Mouse (Mus musculus) hindbrain, embryonic 12.5 days (tissue): ENCODE measurements around the gene Mybphl. TPM values are rescaled to one million over a fixed set of nuclear protein-coding genes. Genes with fewer than 3 reads are reported as not detected.

Experiments
- ATAC-seq: fragments of 200-750 bp; cut with Nextera tagmentation; 2 replicates; pipeline ENCODE4 v1.8.0; 2017; ENCODE audit warnings: moderate TSS enrichment; ENCODE audit not compliant: low FRiP score
- H3K27ac ChIP-seq: fragments of 300-500 bp; sonication (generic); 2 replicates; pipeline ENCODE4 v1.5.1; 2016; ENCODE audit warnings: mild to moderate bottlenecking
- H3K27me3 ChIP-seq: fragments of 300-500 bp; sonication (generic); 2 replicates; pipeline ENCODE4 v1.6.1; 2016; ENCODE audit warnings: mild to moderate bottlenecking
- H3K36me3 ChIP-seq: fragments of 300-500 bp; sonication (generic); 2 replicates; pipeline ENCODE4 v1.6.1; 2016; ENCODE audit warnings: mild to moderate bottlenecking
- H3K4me1 ChIP-seq: fragments of 300-500 bp; sonication (generic); 2 replicates; pipeline ENCODE4 v1.6.1; 2016
- H3K4me2 ChIP-seq: fragments of 300-500 bp; sonication (generic); replicated peaks from 2 replicates; pipeline ENCODE4 v1.6.1; 2016; ENCODE audit warnings: mild to moderate bottlenecking
- H3K4me3 ChIP-seq: fragments of 300-500 bp; sonication (generic); 2 replicates; pipeline ENCODE4 v1.5.1; 2016; ENCODE audit warnings: mild to moderate bottlenecking
- H3K9ac ChIP-seq: fragments of 300-500 bp; sonication (generic); 2 replicates; pipeline ENCODE4 v1.6.1; 2016; ENCODE audit warnings: mild to moderate bottlenecking, moderate library complexity
- H3K9me3 ChIP-seq: fragments of 300-500 bp; sonication (generic); replicated peaks from 2 replicates; pipeline ENCODE4 v1.6.1; 2016; ENCODE audit warnings: mild to moderate bottlenecking
- WGBS: fragments of 180-500 bp; shearing (Covaris S2); methylation state at CpG from one replicate; pipeline ENCODE4 v1.1.7; 2016; 5-methylcytosine and 5-hydroxymethylcytosine counted together
- polyA plus RNA-seq: library from polyadenylated mRNA; unstranded; fragments of >200 nt; fragmentation: Nextera tagmentation; extraction: Ambion mirVana; gene quantifications from 2 replicates; pipeline ENCODE4 v1.2.1, GENCODE M21; 2016

Mybphl gene
- polyA plus RNA-seq = not detected in 2 replicates

- Histone ChIP-seq H3K9ac (no peak within 1 kb of the TSS), H3K4me3 (no peak within 1 kb of the TSS), H3K4me1 (peaks cover 31% of the 10 kb centered on the region), H3K27ac (no peak within 1 kb of the TSS), H3K9me3 (no peaks in the 10 kb centered on the region), H3K4me2 (no peak within 1 kb of the TSS), H3K36me3 (no peaks in the 10 kb centered on the region), H3K27me3 (no peaks in the 10 kb centered on the region)
- ATAC-seq = 0 out of 2 replicates have a peak, but pooled peaks have one; percentile 14
- WGBS = 77% methylated on average over 9 of the region's 9 CpGs
Measured at GRCm38 (mm10) chr3:108364270-108364995, at the start of gene Mybphl. Mybphl (plus strand) TSS chr3:108364911.

- H3K9me3 ChIP-seq = no peaks in the 10 kb centered on the region
- no peak overlapping the region for H3K4me3 ChIP-seq
- H3K27me3 ChIP-seq = no peaks in the 10 kb centered on the region
- no peak overlapping the region for H3K27ac ChIP-seq
- no peak for ATAC-seq
- peaks cover 7% of the 10 kb centered on the region; the same call in 1 of the 2 replicates for H3K36me3 ChIP-seq
- whole genome bisulfite sequencing = 64% methylated on average over 2 of the region's 2 CpGs
- H3K4me1 ChIP-seq = no peaks in the 10 kb centered on the region
- no peak overlapping the region for H3K9ac ChIP-seq
- no peak overlapping the region for H3K4me2 ChIP-seq
Measured at GRCm38 (mm10) chr3:108318517-108318916, 46.2 kb upstream of the Mybphl start.

- 81% methylated on average over 4 of the region's 4 CpGs for WGBS
- no peak for ATAC-seq
- Histone ChIP-seq H3K36me3 (peaks cover 17% of the 10 kb centered on the region; the same call in 1 of the 2 replicates), H3K27me3 (no peaks in the 10 kb centered on the region), H3K4me2 (no peak overlapping the region), H3K9me3 (no peaks in the 10 kb centered on the region), H3K4me1 (no peaks in the 10 kb centered on the region), H3K9ac (no peak overlapping the region), H3K4me3 (no peak overlapping the region), H3K27ac (no peak overlapping the region)
Measured at GRCm38 (mm10) chr3:108321671-108322070, 43.0 kb upstream of the Mybphl start.

DNA sequence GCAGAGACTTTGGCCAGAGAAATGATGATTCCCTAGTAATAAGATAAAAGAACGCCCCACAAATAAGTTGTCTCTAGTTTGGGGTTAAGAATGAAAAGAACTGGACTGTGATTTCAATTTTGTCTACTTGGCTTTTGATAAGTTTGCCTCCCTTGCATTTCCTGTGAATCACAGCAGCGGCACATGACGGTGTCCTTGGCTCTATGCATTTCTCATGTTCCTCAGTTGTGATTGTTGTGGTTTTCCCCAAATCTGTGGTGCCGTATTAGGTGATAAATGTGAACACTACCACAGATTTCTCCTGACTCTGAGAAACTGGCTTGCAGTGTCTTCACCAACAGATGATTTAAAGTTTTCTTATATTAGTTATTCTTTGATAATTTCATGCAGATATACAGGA is 42.6 kb upstream of the Mybphl start:
- ATAC-seq = no peak
- Histone ChIP-seq H3K27ac (no peak overlapping the region), H3K9ac (no peak overlapping the region), H3K27me3 (no peaks in the 10 kb centered on the region), H3K4me2 (no peak overlapping the region), H3K9me3 (no peaks in the 10 kb centered on the region), H3K36me3 (peaks cover 21% of the 10 kb centered on the region; the same call in 1 of the 2 replicates), H3K4me3 (no peak overlapping the region), H3K4me1 (no peaks in the 10 kb centered on the region)
- 96% methylated on average over 4 of the region's 4 CpGs for WGBS

DNA sequence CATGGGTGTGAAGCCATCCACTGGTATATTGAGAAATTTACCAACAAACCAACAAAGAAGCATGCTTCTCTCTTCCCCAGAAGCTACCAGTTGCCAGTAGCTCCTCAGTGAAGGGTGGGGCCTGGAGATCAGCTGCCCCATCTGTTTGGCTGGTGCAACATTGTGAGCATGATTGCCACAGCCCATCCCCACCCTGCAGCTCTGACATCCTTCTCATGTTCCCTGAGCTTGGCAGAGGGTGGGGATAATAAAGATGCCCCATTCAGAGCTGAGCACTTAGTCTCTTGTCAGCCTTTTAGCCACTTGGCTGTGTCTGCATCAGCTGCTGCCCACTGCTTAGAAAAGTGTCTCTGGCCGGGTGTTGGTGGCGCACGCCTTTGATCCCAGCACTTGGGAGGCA is 41.7 kb upstream of the Mybphl start:
- Histone ChIP-seq H3K27ac (no peak overlapping the region), H3K4me1 (no peaks in the 10 kb centered on the region), H3K36me3 (peaks cover 29% of the 10 kb centered on the region; the same call in 1 of the 2 replicates), H3K27me3 (no peaks in the 10 kb centered on the region), H3K9me3 (no peaks in the 10 kb centered on the region), H3K4me2 (no peak overlapping the region), H3K4me3 (no peak overlapping the region), H3K9ac (no peak overlapping the region)
- WGBS = 81% methylated on average over 3 of the region's 3 CpGs
- no peak for ATAC-seq

- 87% methylated on average over 4 of the region's 4 CpGs for WGBS
- Histone ChIP-seq H3K27me3 (no peaks in the 10 kb centered on the region), H3K4me1 (no peaks in the 10 kb centered on the region), H3K9ac (no peak overlapping the region), H3K4me3 (no peak overlapping the region), H3K27ac (no peak overlapping the region), H3K36me3 (peaks cover 40% of the 10 kb centered on the region), H3K9me3 (no peaks in the 10 kb centered on the region), H3K4me2 (no peak overlapping the region)
- ATAC-seq = no peak
Measured at GRCm38 (mm10) chr3:108324837-108325236, 39.9 kb upstream of the Mybphl start.

DNA sequence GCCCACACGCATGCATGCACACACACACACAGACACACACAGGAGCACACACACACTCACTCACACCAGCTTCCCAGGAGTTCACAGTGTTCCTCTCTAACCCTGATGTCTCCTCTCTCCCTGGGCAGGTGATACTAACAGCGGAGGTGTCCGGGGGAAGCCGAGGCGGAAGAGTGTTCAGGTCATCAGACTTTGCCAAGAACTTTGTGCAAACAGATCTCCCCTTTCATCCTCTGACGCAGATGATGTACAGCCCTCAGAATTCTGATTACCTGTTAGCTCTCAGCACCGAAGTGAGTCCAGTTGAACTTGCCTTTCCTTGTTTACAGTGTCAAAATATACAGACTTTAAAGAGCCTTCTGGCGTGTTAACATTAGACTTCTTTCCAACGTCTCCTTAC is 39.2 kb upstream of the Mybphl start:
- Histone ChIP-seq H3K36me3 (peaks cover 46% of the 10 kb centered on the region), H3K4me2 (no peak overlapping the region), H3K4me1 (no peaks in the 10 kb centered on the region)

GRCm38 (mm10) chr3:108327275-108327674 is 37.4 kb upstream of the Mybphl start:
- Histone ChIP-seq H3K4me2 (no peak overlapping the region), H3K36me3 (peaks cover 59% of the 10 kb centered on the region), H3K4me1 (no peaks in the 10 kb centered on the region), H3K9me3 (no peaks in the 10 kb centered on the region), H3K4me3 (no peak overlapping the region), H3K27ac (no peak overlapping the region), H3K27me3 (no peaks in the 10 kb centered on the region), H3K9ac (no peak overlapping the region)
- no peak for ATAC-seq
- WGBS = 92% methylated on average over 8 of the region's 8 CpGs

More for the DNA sequence above, 39.2 kb upstream of the Mybphl start:
- Histone ChIP-seq H3K4me3 (no peak overlapping the region), H3K9me3 (no peaks in the 10 kb centered on the region), H3K27me3 (no peaks in the 10 kb centered on the region), H3K27ac (no peak overlapping the region), H3K9ac (no peak overlapping the region)
- WGBS = 95% methylated on average over 9 of the region's 9 CpGs
- no peak for ATAC-seq

DNA sequence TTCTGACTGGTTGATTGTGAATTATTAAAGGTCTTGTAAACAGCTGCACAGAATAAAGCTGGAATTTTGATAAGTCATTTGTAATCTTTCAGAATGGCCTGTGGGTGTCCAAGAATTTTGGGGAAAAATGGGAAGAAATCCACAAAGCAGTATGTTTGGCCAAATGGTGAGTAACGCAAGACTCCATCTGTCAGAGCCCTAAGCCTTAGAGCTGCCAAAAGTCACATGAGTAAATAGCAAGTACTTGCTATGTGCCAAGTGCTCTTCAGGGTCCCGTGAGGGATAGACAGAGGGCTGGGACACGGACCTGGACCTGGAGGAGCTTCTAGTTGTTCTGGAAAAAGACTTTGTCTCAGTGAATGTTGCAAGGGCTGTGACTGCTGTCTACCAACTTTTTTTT is 36.8 kb upstream of the Mybphl start:
- Histone ChIP-seq H3K9me3 (no peaks in the 10 kb centered on the region), H3K4me2 (no peak overlapping the region), H3K27ac (no peak overlapping the region), H3K4me3 (no peak overlapping the region), H3K4me1 (no peaks in the 10 kb centered on the region), H3K27me3 (no peaks in the 10 kb centered on the region), H3K36me3 (peaks cover 64% of the 10 kb centered on the region), H3K9ac (no peak overlapping the region)
- WGBS = 87% methylated on average over 3 of the region's 3 CpGs
- no peak for ATAC-seq

GRCm38 (mm10) chr3:108328441-108328841 is 36.3 kb upstream of the Mybphl start:
- Histone ChIP-seq H3K36me3 (peaks cover 68% of the 10 kb centered on the region), H3K4me2 (no peak overlapping the region), H3K9me3 (no peaks in the 10 kb centered on the region), H3K27ac (peak overlapping the region; percentile 41; the same call in 1 of the 2 replicates), H3K4me3 (no peak overlapping the region), H3K27me3 (no peaks in the 10 kb centered on the region), H3K4me1 (no peaks in the 10 kb centered on the region), H3K9ac (no peak overlapping the region)
- WGBS = 69% methylated on average over 9 of the region's 9 CpGs
- ATAC-seq = 0 out of 2 replicates have a peak, but pooled peaks have one; percentile 48

DNA sequence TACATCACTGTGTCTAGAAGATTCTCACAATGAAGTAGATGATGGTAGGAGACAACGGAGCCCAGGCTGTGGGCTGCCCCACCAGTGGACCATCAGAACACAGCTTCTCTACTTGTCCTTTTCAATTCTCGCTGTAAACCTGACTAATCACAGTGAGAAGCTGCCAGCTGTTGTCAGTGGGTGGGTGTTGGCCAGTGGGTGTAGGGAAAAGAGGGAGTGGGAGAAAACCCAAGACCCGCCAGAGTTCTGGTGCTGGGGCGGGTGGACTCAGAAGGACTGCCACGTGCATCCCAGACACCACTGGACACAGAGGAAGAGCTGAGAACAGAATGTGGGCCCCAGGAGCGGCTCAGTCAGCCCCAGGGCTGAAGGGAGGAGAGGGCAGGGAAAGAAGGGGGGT is 33.9 kb upstream of the Mybphl start:
- no peak overlapping the region for H3K27ac ChIP-seq
- no peak overlapping the region for H3K4me3 ChIP-seq
- WGBS = 96% methylated on average over 6 of the region's 6 CpGs
- ATAC-seq = no peak
- H3K9ac ChIP-seq = no peak overlapping the region
- H3K36me3 ChIP-seq = peaks cover 75% of the 10 kb centered on the region
- no peaks in the 10 kb centered on the region for H3K9me3 ChIP-seq
- no peak overlapping the region for H3K4me2 ChIP-seq
- H3K4me1 ChIP-seq = no peaks in the 10 kb centered on the region
- no peaks in the 10 kb centered on the region for H3K27me3 ChIP-seq

DNA sequence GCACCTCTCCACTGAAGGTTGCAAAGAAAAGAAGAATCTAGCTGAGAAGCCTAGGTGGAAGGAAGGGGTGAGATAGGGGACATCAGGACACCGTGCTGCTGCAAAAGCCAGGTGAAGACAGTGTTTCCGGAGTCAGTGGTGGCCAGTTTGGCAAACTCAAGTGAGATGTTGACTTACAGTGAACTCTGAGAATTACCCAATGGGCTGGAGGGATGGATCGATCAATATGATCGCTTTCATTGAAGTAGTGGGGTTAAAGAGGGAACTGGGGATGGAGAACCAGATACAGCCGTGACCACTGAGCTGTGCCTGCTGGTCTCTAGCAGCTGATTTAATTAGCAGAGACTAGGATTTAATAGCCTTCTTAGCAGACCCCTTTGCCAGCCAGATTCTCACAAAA is 27.8 kb upstream of the Mybphl start:
- no peak overlapping the region for H3K4me3 ChIP-seq
- no peaks in the 10 kb centered on the region for H3K9me3 ChIP-seq
- H3K36me3 ChIP-seq = peaks cover 80% of the 10 kb centered on the region
- H3K9ac ChIP-seq = no peak overlapping the region
- no peaks in the 10 kb centered on the region for H3K4me1 ChIP-seq
- no peaks in the 10 kb centered on the region for H3K27me3 ChIP-seq
- ATAC-seq = no peak
- WGBS = 88% methylated on average over 5 of the region's 5 CpGs
- H3K27ac ChIP-seq = no peak overlapping the region
- no peak overlapping the region for H3K4me2 ChIP-seq

GRCm38 (mm10) chr3:108341040-108341439 is 23.7 kb upstream of the Mybphl start:
- H3K9ac ChIP-seq = no peak overlapping the region
- H3K27ac ChIP-seq = no peak overlapping the region
- no peaks in the 10 kb centered on the region for H3K27me3 ChIP-seq
- no peaks in the 10 kb centered on the region for H3K9me3 ChIP-seq
- peaks cover 83% of the 10 kb centered on the region for H3K36me3 ChIP-seq
- 89% methylated on average over 2 of the region's 2 CpGs for WGBS
- no peak overlapping the region for H3K4me2 ChIP-seq
- H3K4me1 ChIP-seq = no peaks in the 10 kb centered on the region
- H3K4me3 ChIP-seq = no peak overlapping the region
- no peak for ATAC-seq
